Comparison of ENCODE assay signal across 25 mouse cellular contexts in genomic region chr7:103808971-103809800, GRCm38 (mm10). TPM values are rescaled to one million over a fixed set of nuclear protein-coding genes. Genes with fewer than 3 reads are reported as not detected.
DNase-seq lines count a peak whose midpoint lies in the region; ATAC-seq lines count a peak whose summit lies in the region.
"Had no signal": no experiment of that assay in that cellular context is flagged by ENCODE, and none has a peak within 500 bp of the region (broad histone marks: within the 10 kb centered on the region; RNA-seq: fewer than 3 reads in every experiment).

No protein-coding gene starts in this region.

- peak overlapping the region; percentile 44 for H3K9ac ChIP-seq in liver, embryonic 11.5 days (ENCODE audit: low read depth, low read length)
- H3K9ac ChIP-seq in liver, embryonic 15.5 days = peak overlapping the region; percentile 54
- no peak overlapping the region for H3K9ac ChIP-seq in forebrain, embryonic 11.5 days (ENCODE audit: low read length)
- H3K9ac ChIP-seq: embryonic facial prominence, embryonic 15.5 days; forebrain, embryonic 12.5 days; hindbrain, embryonic 14.5 days; intestine, embryonic 15.5 days; limb, embryonic 13.5 days; lung, embryonic 15.5 days had no signal

- H3K4me2 ChIP-seq in liver, embryonic 11.5 days = peak overlapping the region; percentile 52
- peak overlapping the region; percentile 64 for H3K4me2 ChIP-seq in liver, embryonic 15.5 days
- H3K4me2 ChIP-seq in forebrain, embryonic 11.5 days (ENCODE audit: low read depth, low read length, severe bottlenecking) = no peak overlapping the region
- H3K4me2 ChIP-seq: embryonic facial prominence, embryonic 15.5 days; forebrain, embryonic 12.5 days; hindbrain, embryonic 14.5 days; intestine, embryonic 15.5 days; limb, embryonic 13.5 days; lung, embryonic 15.5 days; midbrain, embryonic 11.5 days had no signal

- no peaks in the 10 kb centered on the region for H3K27me3 ChIP-seq in liver, embryonic 11.5 days (replicated peaks; ENCODE audit: control insufficient read depth, insufficient read depth, low read length)
- no peaks in the 10 kb centered on the region for H3K27me3 ChIP-seq in liver, embryonic 15.5 days
- H3K27me3 ChIP-seq in forebrain, embryonic 11.5 days (ENCODE audit: control insufficient read depth, insufficient read depth, low read length) = no peaks in the 10 kb centered on the region
- H3K27me3 ChIP-seq: embryonic facial prominence, embryonic 15.5 days; forebrain, embryonic 12.5 days; intestine, embryonic 15.5 days; limb, embryonic 13.5 days; lung, embryonic 15.5 days had no signal

- no peak for DNase-seq in liver, embryonic 11.5 days (ENCODE audit: low spot score)
- no peak for DNase-seq in liver
- DNase-seq in c-Kit-positive CD71-positive TER-119-negative erythroid progenitor cells, embryonic 14.5 days (ENCODE audit: low read depth) = peak; percentile 90
- DNase-seq in kidney, adult 18-20 months = no peak
- no peak for DNase-seq in forebrain, embryonic 11.5 days (ENCODE audit: low spot score)
- no peak for DNase-seq in kidney, postnatal 36 days
- DNase-seq: cerebellum, adult 9-11 months; heart, adult 11 months; heart, postnatal 14 days; lung, postnatal 4 days; right cerebral cortex, postnatal 4 days; thymus, postnatal 25 days had no signal

- H3K36me3 ChIP-seq in liver, embryonic 11.5 days (ENCODE audit: control insufficient read depth, insufficient read depth, low read length) = no peaks in the 10 kb centered on the region
- H3K36me3 ChIP-seq in liver, embryonic 15.5 days (replicated peaks) = no peaks in the 10 kb centered on the region
- H3K36me3 ChIP-seq in forebrain, embryonic 11.5 days (ENCODE audit: control insufficient read depth, insufficient read depth, low read length) = no peaks in the 10 kb centered on the region
- H3K36me3 ChIP-seq: embryonic facial prominence, embryonic 15.5 days; forebrain, embryonic 12.5 days; intestine, embryonic 15.5 days; limb, embryonic 13.5 days; lung, embryonic 15.5 days had no signal

- no peaks in the 10 kb centered on the region for H3K9me3 ChIP-seq in liver, embryonic 11.5 days (ENCODE audit: control insufficient read depth, low read length)
- H3K9me3 ChIP-seq in liver, embryonic 15.5 days (replicated peaks) = no peaks in the 10 kb centered on the region
- H3K9me3 ChIP-seq in forebrain, embryonic 11.5 days (ENCODE audit: control insufficient read depth, low read length) = no peaks in the 10 kb centered on the region
- H3K9me3 ChIP-seq: embryonic facial prominence, embryonic 15.5 days; forebrain, embryonic 12.5 days; intestine, embryonic 15.5 days; limb, embryonic 13.5 days; lung, embryonic 15.5 days had no signal

- peak; percentile 51 for ATAC-seq in liver, embryonic 11.5 days (replicated peaks; ENCODE audit: low FRiP score)
- ATAC-seq in liver, embryonic 15.5 days (ENCODE audit: insufficient read depth) = no peak
- ATAC-seq in forebrain, embryonic 11.5 days (replicated peaks; ENCODE audit: low FRiP score) = no peak
- ATAC-seq: CD4-positive, CD25-positive, alpha-beta regulatory T cell, adult 4 months; intestine, embryonic 15.5 days had no signal

- H3K4me3 ChIP-seq in liver, embryonic 11.5 days (ENCODE audit: low read depth, low read length) = 0 out of 2 replicates have a peak overlapping the region, but pooled peaks have one; percentile 6
- H3K4me3 ChIP-seq in liver, embryonic 15.5 days (replicated peaks) = peak overlapping the region; percentile 50
- no peak overlapping the region for H3K4me3 ChIP-seq in forebrain, embryonic 11.5 days (ENCODE audit: low read depth, low read length)
- H3K4me3 ChIP-seq: embryonic facial prominence, embryonic 15.5 days; forebrain, embryonic 12.5 days; intestine, embryonic 15.5 days; limb, embryonic 13.5 days; lung, embryonic 15.5 days had no signal

- H3K4me1 ChIP-seq in liver, embryonic 11.5 days (replicated peaks; ENCODE audit: control insufficient read depth, insufficient read depth, low read length) = peaks cover 6% of the 10 kb centered on the region
- peaks cover 31% of the 10 kb centered on the region for H3K4me1 ChIP-seq in liver, embryonic 15.5 days (replicated peaks)
- no peaks in the 10 kb centered on the region for H3K4me1 ChIP-seq in forebrain, embryonic 11.5 days (replicated peaks; ENCODE audit: control insufficient read depth, insufficient read depth, low read length)
- H3K4me1 ChIP-seq: embryonic facial prominence, embryonic 15.5 days; forebrain, embryonic 12.5 days; intestine, embryonic 15.5 days; limb, embryonic 13.5 days; lung, embryonic 15.5 days had no signal

- 22% methylated on average over 5 of the region's 5 CpGs for WGBS in liver, embryonic 11.5 days
- 13% methylated on average over 5 of the region's 5 CpGs for WGBS in liver, embryonic 15.5 days (ENCODE audit: insufficient replicate concordance)
- WGBS in forebrain, embryonic 11.5 days = 79% methylated on average over 5 of the region's 5 CpGs

- peak overlapping the region; percentile 96 for H3K27ac ChIP-seq in liver, embryonic 11.5 days (ENCODE audit: low read depth, low read length)
- H3K27ac ChIP-seq in liver, embryonic 15.5 days (replicated peaks) = peak overlapping the region; percentile 98
- no peak overlapping the region; the same call in 1 of the 2 replicates for H3K27ac ChIP-seq in forebrain, embryonic 11.5 days (ENCODE audit: low read depth, low read length)
- H3K27ac ChIP-seq: embryonic facial prominence, embryonic 15.5 days; forebrain, embryonic 12.5 days; hindbrain, embryonic 14.5 days; intestine, embryonic 15.5 days; limb, embryonic 13.5 days; lung, embryonic 15.5 days had no signal

RNA-seq across cellular contexts. Expression of gene Hbb-bt, which starts 4.6 kb away (rescaled TPM):
- 7,398 and 7,943 TPM in 2 replicates for polyA plus RNA-seq in liver, embryonic 11.5 days (2014; fragmentation: Nextera tagmentation; extraction: Ambion mirVana)
- 48,050 and 52,773 TPM in 2 replicates for polyA plus RNA-seq in liver, embryonic 15.5 days (2015; fragmentation: Nextera tagmentation; extraction: Ambion mirVana)
- polyA plus RNA-seq in forebrain, embryonic 11.5 days (2014; fragmentation: Nextera tagmentation; extraction: Ambion mirVana) = 770 and 789 TPM in 2 replicates

RNA-seq across cellular contexts. Expression of gene Olfr67, which starts 17.6 kb away (rescaled TPM):
- polyA plus RNA-seq in liver, embryonic 11.5 days (2014; fragmentation: Nextera tagmentation; extraction: Ambion mirVana) = not detected in 2 replicates
- not detected in 2 replicates for polyA plus RNA-seq in liver, embryonic 15.5 days (2015; fragmentation: Nextera tagmentation; extraction: Ambion mirVana)
- polyA plus RNA-seq in forebrain, embryonic 11.5 days (2014; fragmentation: Nextera tagmentation; extraction: Ambion mirVana) = not detected in 2 replicates
- polyA plus RNA-seq: CD4-positive, CD25-positive, alpha-beta regulatory T cell, adult 4 months; embryonic facial prominence, embryonic 15.5 days; forebrain, embryonic 12.5 days; frontal cortex, adult 2 months; hindbrain, embryonic 14.5 days; intestine, embryonic 15.5 days; kidney, embryonic 14.5 days; large intestine, adult 2 months; limb, embryonic 13.5 days; lung, embryonic 15.5 days; midbrain, embryonic 11.5 days; neural tube, embryonic 11.5 days had no signal

RNA-seq across cellular contexts. Expression of gene Hbb-bs, which starts 18.7 kb away (rescaled TPM):
- polyA plus RNA-seq in liver, embryonic 11.5 days (2014; fragmentation: Nextera tagmentation; extraction: Ambion mirVana) = 9,439 and 11,024 TPM in 2 replicates
- polyA plus RNA-seq in liver, embryonic 15.5 days (2015; fragmentation: Nextera tagmentation; extraction: Ambion mirVana) = 116,188 and 122,775 TPM in 2 replicates
- 254 and 256 TPM in 2 replicates for polyA plus RNA-seq in forebrain, embryonic 11.5 days (2014; fragmentation: Nextera tagmentation; extraction: Ambion mirVana)

RNA-seq across cellular contexts. Expression of gene Olfr68, which starts 29.7 kb away (rescaled TPM):
- not detected in 2 replicates for polyA plus RNA-seq in liver, embryonic 11.5 days (2014; fragmentation: Nextera tagmentation; extraction: Ambion mirVana)
- polyA plus RNA-seq in liver, embryonic 15.5 days (2015; fragmentation: Nextera tagmentation; extraction: Ambion mirVana) = not detected in 2 replicates
- not detected in 2 replicates for polyA plus RNA-seq in forebrain, embryonic 11.5 days (2014; fragmentation: Nextera tagmentation; extraction: Ambion mirVana)
- polyA plus RNA-seq: CD4-positive, CD25-positive, alpha-beta regulatory T cell, adult 4 months; forebrain, embryonic 12.5 days; frontal cortex, adult 2 months; hindbrain, embryonic 14.5 days; intestine, embryonic 15.5 days; kidney, embryonic 14.5 days; large intestine, adult 2 months; limb, embryonic 13.5 days; lung, embryonic 15.5 days; midbrain, embryonic 11.5 days; neural tube, embryonic 11.5 days had no signal

RNA-seq across cellular contexts. Expression of gene Hbb-bh2, which starts 31.1 kb away (rescaled TPM):
- polyA plus RNA-seq in liver, embryonic 11.5 days (2014; fragmentation: Nextera tagmentation; extraction: Ambion mirVana) = not detected in 2 replicates
- not detected in 2 replicates for polyA plus RNA-seq in liver, embryonic 15.5 days (2015; fragmentation: Nextera tagmentation; extraction: Ambion mirVana)
- not detected in 2 replicates for polyA plus RNA-seq in forebrain, embryonic 11.5 days (2014; fragmentation: Nextera tagmentation; extraction: Ambion mirVana)
- polyA plus RNA-seq: CD4-positive, CD25-positive, alpha-beta regulatory T cell, adult 4 months; embryonic facial prominence, embryonic 15.5 days; frontal cortex, adult 2 months; hindbrain, embryonic 14.5 days; intestine, embryonic 15.5 days; kidney, embryonic 14.5 days; large intestine, adult 2 months; limb, embryonic 13.5 days; lung, embryonic 15.5 days; midbrain, embryonic 11.5 days; neural tube, embryonic 11.5 days had no signal

Comparison
In these comparisons a context has a peak if more than half of its experiments do, and no peak if none do; other contexts are left out.
1. RNA of gene Hbb-bs, which starts 18.7 kb away (polyA plus RNA-seq): 116,188 to 122,775 TPM in liver, embryonic 15.5 days and 9,439 to 11,024 TPM in liver, embryonic 11.5 days; 254 to 256 TPM in forebrain, embryonic 11.5 days; every median in the first group is over 10 times any median in the second.